Mouse (Mus musculus) testis, adult 2 months (tissue): ENCODE results near the gene Adamts9. TPM values are rescaled to one million over a fixed set of nuclear protein-coding genes. Genes with fewer than 3 reads are reported as not detected.

ENCODE experiments used
- H3K27ac ChIP-seq: fragments of 200-500 bp; 2 replicates; pipeline ENCODE4 v1.5.1; 2012; ENCODE audit warnings: low read depth, low read length; ENCODE audit not compliant: control insufficient read depth, insufficient read depth
- H3K27me3 ChIP-seq: fragments of 200-500 bp; 2 replicates; pipeline ENCODE4 v1.6.1; 2012; ENCODE audit warnings: mild to moderate bottlenecking, low read length, moderate library complexity; ENCODE audit not compliant: control insufficient read depth, insufficient read depth
- H3K36me3 ChIP-seq: fragments of 200-500 bp; 2 replicates; pipeline ENCODE4 v1.6.1; 2012; ENCODE audit warnings: mild to moderate bottlenecking, low read length; ENCODE audit not compliant: control insufficient read depth, insufficient read depth
- H3K4me1 ChIP-seq: fragments of 200-500 bp; 2 replicates; pipeline ENCODE4 v1.6.1; 2012; ENCODE audit warnings: low read length; ENCODE audit not compliant: control insufficient read depth, insufficient read depth
- H3K4me3 ChIP-seq: fragments of 200-500 bp; 2 replicates; pipeline ENCODE4 v1.5.1; 2012; ENCODE audit warnings: low read depth, mild to moderate bottlenecking, low read length, moderate library complexity, mixed read lengths; ENCODE audit not compliant: control insufficient read depth
- CTCF ChIP-seq: fragments of 200-500 bp; IDR thresholded peaks from 2 replicates; pipeline ENCODE4 v1.5.1; 2012; ENCODE audit warnings: low read depth, mild to moderate bottlenecking, inconsistent platforms, low read length, moderate library complexity; ENCODE audit not compliant: control insufficient read depth, insufficient read depth, insufficient replicate concordance
- POLR2A ChIP-seq: fragments of 200-500 bp; IDR thresholded peaks from 2 replicates; pipeline ENCODE4 v1.6.1; 2012; ENCODE audit warnings: low read depth, mild to moderate bottlenecking, inconsistent platforms, low read length, moderate library complexity; ENCODE audit not compliant: control insufficient read depth
- polyA plus RNA-seq: library from polyadenylated mRNA; depleted of rRNA; stranded (reverse); fragments of >200 nt; gene quantifications from 2 replicates; pipeline ENCODE4 v1.2.3, GENCODE M21; 2012; rRNA removed

The Adamts9 gene
- polyA plus RNA-seq, 1 experiment, result 1.3 TPM

GRCm38 (mm10) chr6:92726121-92726520, 217.2 kb downstream of the Adamts9 start:
- Histone ChIP-seq H3K4me3 (no peak overlapping the region), H3K27ac (no peak overlapping the region), H3K27me3 (no peaks in the 10 kb centered on the region), H3K4me1 (peaks cover 7% of the 10 kb centered on the region), H3K36me3 (no peaks in the 10 kb centered on the region)
- no peak for TF ChIP-seq CTCF

GRCm38 (mm10) chr6:92724394-92724793, 218.9 kb downstream of the Adamts9 start:
- TF ChIP-seq CTCF (no peak), POLR2A (no peak)
- Histone ChIP-seq H3K4me1 (peaks cover 7% of the 10 kb centered on the region), H3K27me3 (no peaks in the 10 kb centered on the region), H3K36me3 (no peaks in the 10 kb centered on the region), H3K27ac (no peak overlapping the region), H3K4me3 (no peak overlapping the region)

Other genes with a start within 250 kb of the Adamts9 start
- 1.4 and 1.5 TPM in 2 replicates for gene Prickle2, start 237.3 kb downstream of the Adamts9 start, polyA plus RNA-seq
- 0.08 TPM in 1 of 2 replicates, not detected in the other for gene A730049H05Rik, start 127.0 kb downstream of the Adamts9 start, polyA plus RNA-seq
- gene Gm15737, start 74.1 kb downstream of the Adamts9 start, polyA plus RNA-seq, result not detected in 2 replicates